ENCODE assay signal across 18 mouse cellular contexts in genomic region chr12:73866896-73867295, GRCm38 (mm10). TPM values are rescaled to one million over a fixed set of nuclear protein-coding genes. Genes with fewer than 3 reads are reported as not detected.
DNase-seq lines count a peak whose midpoint lies in the region; ATAC-seq and TF ChIP-seq lines count a peak whose summit lies in the region.
"Had no signal": no experiment of that assay in that cellular context is flagged by ENCODE, and none has a peak within 500 bp of the region (broad histone marks: within the 10 kb centered on the region; RNA-seq: fewer than 3 reads in every experiment).

No protein-coding gene starts in this region.

- H3K4me1 ChIP-seq in embryonic facial prominence, embryonic 11.5 days (ENCODE audit: control insufficient read depth, insufficient read depth, low read length) = no peaks in the 10 kb centered on the region
- peaks cover 10% of the 10 kb centered on the region; the same call in 1 of the 2 replicates for H3K4me1 ChIP-seq in embryonic facial prominence, embryonic 10.5 days
- H3K4me1 ChIP-seq in liver, adult 2 months (ENCODE audit: control insufficient read depth, insufficient read depth, low read length) = peaks cover 16% of the 10 kb centered on the region
- H3K4me1 ChIP-seq in liver, embryonic 12.5 days = no peaks in the 10 kb centered on the region
- H3K4me1 ChIP-seq: limb, embryonic 12.5 days; neural tube, embryonic 12.5 days had no signal

- TF ChIP-seq CTCF in liver, adult 2 months (IDR thresholded peaks at IDR 0.05; ENCODE audit: low read depth, low read length) = no peak
- no peak for TF ChIP-seq CTCF in brain, embryonic 14.5 days (IDR thresholded peaks at IDR 0.05; ENCODE audit: borderline replicate concordance, extremely low read depth, insufficient read depth, insufficient read length)

- H3K9me3 ChIP-seq in embryonic facial prominence, embryonic 11.5 days (replicated peaks; ENCODE audit: control insufficient read depth, low read length) = no peaks in the 10 kb centered on the region
- H3K9me3 ChIP-seq in embryonic facial prominence, embryonic 10.5 days = no peaks in the 10 kb centered on the region
- no peaks in the 10 kb centered on the region for H3K9me3 ChIP-seq in liver, embryonic 12.5 days (replicated peaks)
- H3K9me3 ChIP-seq: hindbrain, embryonic 15.5 days; limb, embryonic 12.5 days; neural tube, embryonic 12.5 days had no signal

- H3K27ac ChIP-seq in embryonic facial prominence, embryonic 11.5 days (replicated peaks; ENCODE audit: low read depth, low read length) = no peak overlapping the region
- H3K27ac ChIP-seq in embryonic facial prominence, embryonic 10.5 days (replicated peaks) = no peak overlapping the region
- no peak overlapping the region for H3K27ac ChIP-seq in liver, adult 2 months (replicated peaks; ENCODE audit: insufficient read depth, low read depth, low read length)
- H3K27ac ChIP-seq in liver, embryonic 12.5 days = no peak overlapping the region
- H3K27ac ChIP-seq: hindbrain, embryonic 15.5 days; limb, embryonic 12.5 days; neural tube, embryonic 12.5 days had no signal

- TF ChIP-seq POLR2A in liver, adult 2 months (IDR thresholded peaks at IDR 0.05; ENCODE audit: extremely low read depth, insufficient read depth, low read length) = no peak
- TF ChIP-seq POLR2A in brain, embryonic 14.5 days (IDR thresholded peaks at IDR 0.05; ENCODE audit: borderline replicate concordance, extremely low read depth, insufficient read depth, insufficient read length, poor library complexity, severe bottlenecking) = no peak

- WGBS in embryonic facial prominence, embryonic 11.5 days = 50% methylated on average over 6 of the region's 6 CpGs
- 63% methylated on average over 6 of the region's 6 CpGs for WGBS in embryonic facial prominence, embryonic 10.5 days
- WGBS in liver, adult 2 months = 36% methylated on average over 6 of the region's 6 CpGs
- 56% methylated on average over 6 of the region's 6 CpGs for WGBS in liver, embryonic 12.5 days (ENCODE audit: insufficient replicate concordance)

- H3K4me2 ChIP-seq in embryonic facial prominence, embryonic 11.5 days (ENCODE audit: low read depth, low read length) = no peak overlapping the region
- no peak overlapping the region for H3K4me2 ChIP-seq in liver, embryonic 12.5 days
- H3K4me2 ChIP-seq: hindbrain, embryonic 15.5 days; limb, embryonic 12.5 days; neural tube, embryonic 12.5 days had no signal

- H3K36me3 ChIP-seq in embryonic facial prominence, embryonic 11.5 days (replicated peaks; ENCODE audit: control insufficient read depth, insufficient read depth, low read depth, low read length) = no peaks in the 10 kb centered on the region
- H3K36me3 ChIP-seq in embryonic facial prominence, embryonic 10.5 days (replicated peaks) = no peaks in the 10 kb centered on the region
- no peaks in the 10 kb centered on the region for H3K36me3 ChIP-seq in liver, adult 2 months (ENCODE audit: control insufficient read depth, insufficient read depth, low read length)
- no peaks in the 10 kb centered on the region for H3K36me3 ChIP-seq in liver, embryonic 12.5 days
- H3K36me3 ChIP-seq: hindbrain, embryonic 15.5 days; limb, embryonic 12.5 days; neural tube, embryonic 12.5 days had no signal

- H3K9ac ChIP-seq in embryonic facial prominence, embryonic 11.5 days (replicated peaks; ENCODE audit: low read length) = no peak overlapping the region
- H3K9ac ChIP-seq in liver, adult 2 months (ENCODE audit: low read depth, low read length) = no peak overlapping the region
- no peak overlapping the region for H3K9ac ChIP-seq in liver, embryonic 12.5 days
- H3K9ac ChIP-seq: hindbrain, embryonic 15.5 days; limb, embryonic 12.5 days; liver, postnatal 0 days; neural tube, embryonic 12.5 days had no signal

- H3K27me3 ChIP-seq in embryonic facial prominence, embryonic 11.5 days (ENCODE audit: control insufficient read depth, insufficient read depth, low read length) = no peaks in the 10 kb centered on the region
- no peaks in the 10 kb centered on the region for H3K27me3 ChIP-seq in embryonic facial prominence, embryonic 10.5 days (replicated peaks; ENCODE audit: low read depth, poor library complexity, severe bottlenecking)
- no peaks in the 10 kb centered on the region for H3K27me3 ChIP-seq in liver, adult 2 months (ENCODE audit: control insufficient read depth, insufficient read depth, low read length)
- H3K27me3 ChIP-seq in liver, embryonic 12.5 days (replicated peaks) = no peaks in the 10 kb centered on the region
- H3K27me3 ChIP-seq: hindbrain, embryonic 15.5 days; limb, embryonic 12.5 days; neural tube, embryonic 12.5 days; Patski had no signal

- H3K4me3 ChIP-seq in embryonic facial prominence, embryonic 11.5 days (ENCODE audit: low read depth, low read length) = no peak overlapping the region
- no peak overlapping the region for H3K4me3 ChIP-seq in embryonic facial prominence, embryonic 10.5 days
- no peak overlapping the region for H3K4me3 ChIP-seq in liver, adult 2 months (ENCODE audit: insufficient read depth, low read depth, low read length)
- H3K4me3 ChIP-seq in liver, embryonic 12.5 days = no peak overlapping the region
- H3K4me3 ChIP-seq: hindbrain, embryonic 15.5 days; limb, embryonic 12.5 days; neural tube, embryonic 12.5 days had no signal

- H3K79me2 ChIP-seq in liver, adult 2 months (ENCODE audit: control insufficient read depth, insufficient read depth, low read length) = peaks cover 5% of the 10 kb centered on the region; the same call in 1 of the 2 replicates

- no peak for ATAC-seq in embryonic facial prominence, embryonic 11.5 days (replicated peaks; ENCODE audit: insufficient number of reproducible peaks, low FRiP score, low TSS enrichment, low read depth)
- no peak for ATAC-seq in liver, embryonic 12.5 days
- no peak for ATAC-seq in megakaryocyte-erythroid progenitor cell, adult 5-6 weeks (replicated peaks; ENCODE audit: low FRiP score, low TSS enrichment, poor library complexity, severe bottlenecking)
- ATAC-seq: Patski had no signal

- peak; percentile 64 for DNase-seq in embryonic facial prominence, embryonic 11.5 days (ENCODE audit: low spot score)
- no peak for DNase-seq in embryonic facial prominence, embryonic 10.5 days (ENCODE audit: low spot score)
- DNase-seq in kidney, postnatal 10 days = peak; percentile 50
- no peak for DNase-seq in kidney, postnatal 25 days
- peak; percentile 33 for DNase-seq in liver, adult 2 months (ENCODE audit: extremely low read depth, low read depth, low spot score)
- DNase-seq in brain, embryonic 14.5 days (ENCODE audit: low read depth) = peak; percentile 62
- DNase-seq: cerebellum, adult 18-20 months; kidney, adult 11 months; liver, postnatal 0 days; lung, postnatal 4 days; right cerebral cortex, postnatal 25 days; thymus, postnatal 4 days had no signal

RNA-seq across cellular contexts. Expression of gene Hif1a, which starts 34.3 kb away (rescaled TPM):
- polyA plus RNA-seq in embryonic facial prominence, embryonic 11.5 days (2014; fragmentation: Nextera tagmentation; extraction: Ambion mirVana) = 139 and 149 TPM in 2 replicates
- polyA plus RNA-seq in embryonic facial prominence, embryonic 10.5 days (2016; fragmentation: Nextera tagmentation; extraction: Ambion mirVana) = 90.5 and 91.7 TPM in 2 replicates
- total RNA-seq in liver, adult 2 months (2014; rRNA removed) = 32.5 and 37.4 TPM in 2 replicates
- 5.7 and 9.7 TPM in 2 replicates for polyA plus RNA-seq in liver, adult 2 months (2012; rRNA removed)
- 33.3 and 34.1 TPM in 2 replicates for polyA plus RNA-seq in liver, embryonic 12.5 days (2016; fragmentation: Nextera tagmentation; extraction: Ambion mirVana)
- 69.2 and 73.1 TPM in 2 replicates for polyA plus RNA-seq in brain, embryonic 14.5 days (2012; rRNA removed)
- 18.7 and 28.2 TPM in 2 replicates for total RNA-seq in megakaryocyte-erythroid progenitor cell, adult 5-6 weeks (2014; fragmentation: Nextera tagmentation)
- 34.5 and 42.4 TPM in 2 replicates for total RNA-seq in megakaryocyte-erythroid progenitor cell, adult 5-6 weeks (2017)

Comparison
In these comparisons a context has a peak if more than half of its experiments do, and no peak if none do; other contexts are left out.
1. DNase-seq: peak in embryonic facial prominence, embryonic 11.5 days (single experiment), kidney, postnatal 10 days (single experiment), liver, adult 2 months (single experiment) and brain, embryonic 14.5 days (single experiment); none in embryonic facial prominence, embryonic 10.5 days (single experiment) and kidney, postnatal 25 days (0 of 2).